Mouse (Mus musculus) hindbrain, embryonic 11.5 days (tissue): ENCODE results near the gene Tbc1d30. TPM values are rescaled to one million over a fixed set of nuclear protein-coding genes. Genes with fewer than 3 reads are reported as not detected.

ENCODE experiments used
- ATAC-seq: fragments of 200-750 bp; cut with Nextera tagmentation; 2 replicates; pipeline ENCODE4 v1.8.0; 2017; ENCODE audit warnings: mild to moderate bottlenecking, moderate TSS enrichment, moderate library complexity; ENCODE audit not compliant: low FRiP score
- DNase-seq: peaks from one replicate; pipeline ENCODE4 v3.0.0-alpha.2; 2015; ENCODE audit warnings: low spot score
- H3K27ac ChIP-seq: fragments of 300-500 bp; sonication (generic); 2 replicates; pipeline ENCODE4 v1.5.1; 2014; ENCODE audit warnings: mild to moderate bottlenecking, low read depth, low read length
- H3K27me3 ChIP-seq: fragments of 300-500 bp; sonication (generic); 2 replicates; pipeline ENCODE4 v1.6.1; 2014; ENCODE audit warnings: mild to moderate bottlenecking, low read length, moderate library complexity, mixed read lengths; ENCODE audit not compliant: control insufficient read depth, insufficient read depth
- H3K36me3 ChIP-seq: fragments of 300-500 bp; sonication (generic); 2 replicates; pipeline ENCODE4 v1.6.1; 2014; ENCODE audit warnings: mild to moderate bottlenecking, low read length, moderate library complexity, mixed read lengths; ENCODE audit not compliant: control insufficient read depth, insufficient read depth
- H3K4me1 ChIP-seq: fragments of 300-500 bp; sonication (generic); replicated peaks from 2 replicates; pipeline ENCODE4 v1.6.1; 2014; ENCODE audit warnings: low read length, mixed read lengths; ENCODE audit not compliant: control insufficient read depth, insufficient read depth
- H3K4me2 ChIP-seq: fragments of 300-500 bp; sonication (generic); replicated peaks from 2 replicates; pipeline ENCODE4 v1.6.1; 2014; ENCODE audit warnings: mild to moderate bottlenecking, low read depth, low read length
- H3K4me3 ChIP-seq: fragments of 300-500 bp; sonication (generic); 2 replicates; pipeline ENCODE4 v1.5.1; 2014; ENCODE audit warnings: low read depth, low read length
- H3K9ac ChIP-seq: fragments of 300-500 bp; sonication (generic); 2 replicates; pipeline ENCODE4 v1.6.1; 2014; ENCODE audit warnings: low read depth, low read length
- H3K9me3 ChIP-seq: fragments of 300-500 bp; sonication (generic); 2 replicates; pipeline ENCODE4 v1.6.1; 2016; ENCODE audit warnings: low read length; ENCODE audit not compliant: control insufficient read depth
- WGBS: fragments of 180-500 bp; shearing (Covaris S2); extraction: QIAGEN DNeasy Blood & Tissue Kit; methylation state at CpG from one replicate; pipeline ENCODE4 v1.1.7; 2014; 5-methylcytosine and 5-hydroxymethylcytosine counted together
- polyA plus RNA-seq: library from polyadenylated mRNA; unstranded; fragments of >200 nt; fragmentation: Nextera tagmentation; extraction: Ambion mirVana; gene quantifications from 2 replicates; pipeline ENCODE4 v1.2.1, GENCODE M21; 2014

The Tbc1d30 gene
- polyA plus RNA-seq, 1 experiment from 2014 or later, result 4.7 TPM

DNA sequence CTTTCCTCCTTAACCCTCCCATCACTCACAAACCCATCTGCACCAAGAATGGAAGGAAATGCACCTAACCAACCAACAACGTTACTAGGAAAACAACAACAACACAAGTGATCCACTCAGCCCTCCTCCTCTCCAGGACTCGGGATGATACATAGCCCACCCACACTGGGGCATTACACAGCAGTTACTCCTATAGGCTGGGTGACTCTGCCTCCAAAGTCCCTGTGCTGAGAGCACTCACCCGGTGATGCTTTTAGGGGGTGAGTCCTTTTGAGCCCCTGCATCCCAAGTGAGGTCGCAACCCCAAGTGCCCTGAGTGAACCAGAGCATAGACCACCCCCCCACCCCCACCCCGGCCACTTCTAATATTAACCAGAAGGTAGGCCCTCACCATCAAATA lies 123.7 kb downstream of the Tbc1d30 start:
- no peak overlapping the region for H3K4me2 ChIP-seq
- no peaks in the 10 kb centered on the region for H3K27me3 ChIP-seq
- H3K36me3 ChIP-seq, result no peaks in the 10 kb centered on the region
- H3K4me3 ChIP-seq, result no peak overlapping the region
- H3K4me1 ChIP-seq, result no peaks in the 10 kb centered on the region
- no peak overlapping the region for H3K27ac ChIP-seq
- no peak for ATAC-seq
- H3K9me3 ChIP-seq, result no peaks in the 10 kb centered on the region
- DNase-seq, result no peak
- WGBS, result 81% methylated on average over 5 of the region's 5 CpGs
- H3K9ac ChIP-seq, result no peak overlapping the region

- Histone ChIP-seq H3K4me3 (no peak overlapping the region), H3K9ac (no peak overlapping the region), H3K36me3 (no peaks in the 10 kb centered on the region), H3K9me3 (no peaks in the 10 kb centered on the region), H3K27me3 (no peaks in the 10 kb centered on the region), H3K27ac (no peak overlapping the region), H3K4me1 (no peaks in the 10 kb centered on the region), H3K4me2 (no peak overlapping the region)
- DNase-seq (no peak), ATAC-seq (no peak)
- WGBS, result 73% methylated on average over 6 of the region's 6 CpGs
These were observed 125.4 kb downstream of the Tbc1d30 start for GRCm38 (mm10) chr10:121225636-121226035.

GRCm38 (mm10) chr10:121222881-121223280 lies 128.2 kb downstream of the Tbc1d30 start:
- WGBS, result 87% methylated on average over 4 of the region's 4 CpGs
- Histone ChIP-seq H3K4me3 (no peak overlapping the region), H3K9me3 (no peaks in the 10 kb centered on the region), H3K27ac (no peak overlapping the region), H3K4me2 (no peak overlapping the region), H3K9ac (no peak overlapping the region), H3K36me3 (no peaks in the 10 kb centered on the region), H3K4me1 (no peaks in the 10 kb centered on the region), H3K27me3 (no peaks in the 10 kb centered on the region)
- DNase-seq, result no peak
- no peak for ATAC-seq

DNA sequence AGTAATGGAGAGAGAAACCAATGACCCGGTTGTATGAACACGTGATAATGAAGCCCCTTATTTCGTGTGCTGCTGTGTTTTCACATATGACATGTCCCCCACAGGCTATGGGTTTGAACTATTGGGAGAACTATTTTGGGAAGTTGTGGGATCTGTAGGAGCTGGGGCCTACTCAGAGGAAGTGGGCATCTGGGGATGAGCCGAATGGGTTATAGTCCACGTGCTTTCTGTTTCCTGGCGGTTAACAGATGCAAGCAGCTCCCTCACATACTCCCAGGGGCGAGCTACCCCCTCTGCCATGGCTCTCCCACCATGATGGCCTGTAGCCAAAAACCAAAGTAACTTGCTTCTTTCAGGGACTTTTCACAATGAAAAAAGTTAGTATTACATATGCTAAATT lies 132.5 kb downstream of the Tbc1d30 start:
- Histone ChIP-seq H3K36me3 (no peaks in the 10 kb centered on the region), H3K4me2 (no peak overlapping the region), H3K4me3 (no peak overlapping the region), H3K4me1 (no peaks in the 10 kb centered on the region), H3K27me3 (no peaks in the 10 kb centered on the region), H3K9me3 (no peaks in the 10 kb centered on the region), H3K9ac (no peak overlapping the region), H3K27ac (no peak overlapping the region)
- WGBS, result 94% methylated on average over 7 of the region's 7 CpGs
- no peak for DNase-seq
- ATAC-seq, result no peak

- H3K4me2 ChIP-seq, result no peak overlapping the region
- H3K36me3 ChIP-seq, result no peaks in the 10 kb centered on the region
- no peak for DNase-seq
- no peak for ATAC-seq
- H3K4me1 ChIP-seq, result no peaks in the 10 kb centered on the region
- no peak overlapping the region for H3K9ac ChIP-seq
- no peak overlapping the region for H3K27ac ChIP-seq
- H3K9me3 ChIP-seq, result no peaks in the 10 kb centered on the region
- H3K4me3 ChIP-seq, result no peak overlapping the region
- WGBS, result 94% methylated on average over 3 of the region's 3 CpGs
- no peaks in the 10 kb centered on the region for H3K27me3 ChIP-seq
These were observed 134.3 kb downstream of the Tbc1d30 start for GRCm38 (mm10) chr10:121216804-121217203.

Other genes starting within 250 kb of the Tbc1d30 start
- gene Gns, start 13.8 kb upstream of the Tbc1d30 start, polyA plus RNA-seq, result 38.8 and 41.2 TPM in 2 replicates
- gene Rassf3, start 125.1 kb upstream of the Tbc1d30 start, polyA plus RNA-seq, result 7.0 and 8.1 TPM in 2 replicates
- 36.4 and 38.3 TPM in 2 replicates for gene Tbk1, start 235.5 kb upstream of the Tbc1d30 start, polyA plus RNA-seq